Mouse (Mus musculus): ENCODE measurements at regions not wholly inside any gene's neighbourhood (a gene's known extent, or its start where the extent isn't known, plus 50 kb on each side); places are given as distances from the start of the nearest gene placed in this dataset.
"Not testable (repeated sequence)": the region's sequence is repeated elsewhere in the genome, so short reads cannot be mapped to it uniquely, and the experiment has no call there.

- not testable (repeated sequence) for DNase-seq
Observed at GRCm38 (mm10) chr5:109842186-109842978, 80.8 kb upstream of the Gm15446 start.

GRCm38 (mm10) chr5:109844236-109844635 is 79.0 kb upstream of the Gm15446 start:
- not testable (repeated sequence) for DNase-seq

GRCm38 (mm10) chr5:109844753-109845186 is 78.4 kb upstream of the Gm15446 start:
- DNase-seq: peak; percentile 39 to 61

- DNase-seq: not testable (repeated sequence)
Observed at GRCm38 (mm10) chr5:109851225-109851624, 72.0 kb upstream of the Gm15446 start.

GRCm38 (mm10) chr5:109860402-109860801 is 62.8 kb upstream of the Gm15446 start:
- no peak for DNase-seq

- DNase-seq: not testable (repeated sequence)
Observed at GRCm38 (mm10) chr5:109864517-109864916, 58.7 kb upstream of the Gm15446 start.

- DNase-seq: no peak
Observed at GRCm38 (mm10) chr5:109865628-109866027, 57.6 kb upstream of the Gm15446 start.

- DNase-seq: peak; percentile 76 to 78
Observed at GRCm38 (mm10) chr5:109866337-109867126, 56.7 kb upstream of the Gm15446 start.

GRCm38 (mm10) chr5:109867221-109867620 is 56.0 kb upstream of the Gm15446 start:
- DNase-seq: not testable (repeated sequence)
